ENCODE assay signal across 9 mouse cellular contexts in genomic region chr15:96708428-96708827, GRCm38 (mm10). TPM values are rescaled to one million over a fixed set of nuclear protein-coding genes. Genes with fewer than 3 reads are reported as not detected.
DNase-seq lines count a peak whose midpoint lies in the region; ATAC-seq and TF ChIP-seq lines count a peak whose summit lies in the region.
"Had no signal": no experiment of that assay in that cellular context is flagged by ENCODE, and none has a peak within 500 bp of the region (broad histone marks: within the 10 kb centered on the region; RNA-seq: fewer than 3 reads in every experiment).

No protein-coding gene starts in this region.

- ATAC-seq in hindbrain, postnatal 0 days = no peak
- ATAC-seq in midbrain, embryonic 15.5 days (replicated peaks) = no peak
- no peak for ATAC-seq in midbrain, embryonic 16.5 days
- no peak for ATAC-seq in intestine, embryonic 16.5 days
- no peak for ATAC-seq in neural tube, embryonic 14.5 days (ENCODE audit: low read depth)

- H3K4me2 ChIP-seq in hindbrain, postnatal 0 days (ENCODE audit: low read depth, low read length) = no peak overlapping the region
- H3K4me2 ChIP-seq in midbrain, embryonic 15.5 days = peak overlapping the region; percentile 91; the same call in 1 of the 2 replicates
- H3K4me2 ChIP-seq in midbrain, embryonic 16.5 days (ENCODE audit: low read length) = no peak overlapping the region; the same call in 1 of the 2 replicates
- no peak overlapping the region for H3K4me2 ChIP-seq in intestine, embryonic 16.5 days (ENCODE audit: low read depth, low read length)
- peak overlapping the region; percentile 56; the same call in 1 of the 2 replicates for H3K4me2 ChIP-seq in neural tube, embryonic 14.5 days (ENCODE audit: low read depth, low read length)

- no peaks in the 10 kb centered on the region for H3K9me3 ChIP-seq in hindbrain, embryonic 10.5 days
- no peaks in the 10 kb centered on the region for H3K9me3 ChIP-seq in hindbrain, postnatal 0 days (ENCODE audit: low read length)
- H3K9me3 ChIP-seq in midbrain, embryonic 15.5 days = no peaks in the 10 kb centered on the region
- H3K9me3 ChIP-seq in midbrain, embryonic 16.5 days (replicated peaks; ENCODE audit: control insufficient read depth, low read length, poor library complexity, severe bottlenecking) = no peaks in the 10 kb centered on the region
- no peaks in the 10 kb centered on the region for H3K9me3 ChIP-seq in intestine, embryonic 16.5 days (ENCODE audit: control insufficient read depth, low read length)
- H3K9me3 ChIP-seq in neural tube, embryonic 14.5 days (ENCODE audit: control insufficient read depth, low read length) = no peaks in the 10 kb centered on the region

- DNase-seq in hindbrain, embryonic 10.5 days (ENCODE audit: low spot score) = no peak
- no peak for DNase-seq in hindbrain, postnatal 0 days (ENCODE audit: low spot score)
- DNase-seq in adrenal gland, adult (ENCODE audit: inconsistent age in 2 of 2, low spot score in 1 of 2) = no peak
- DNase-seq in left cerebral cortex, adult 8-10 months (ENCODE audit: low spot score in 2 of 2) = no peak
- DNase-seq: heart, postnatal 4 days had no signal

- no peaks in the 10 kb centered on the region for H3K36me3 ChIP-seq in hindbrain, embryonic 10.5 days
- H3K36me3 ChIP-seq in hindbrain, postnatal 0 days (ENCODE audit: insufficient read depth, low read length) = no peaks in the 10 kb centered on the region
- no peaks in the 10 kb centered on the region for H3K36me3 ChIP-seq in midbrain, embryonic 15.5 days (replicated peaks)
- no peaks in the 10 kb centered on the region for H3K36me3 ChIP-seq in midbrain, embryonic 16.5 days (ENCODE audit: control insufficient read depth, insufficient read depth, low read length)
- H3K36me3 ChIP-seq in intestine, embryonic 16.5 days (ENCODE audit: control insufficient read depth, insufficient read depth, low read length) = no peaks in the 10 kb centered on the region
- no peaks in the 10 kb centered on the region for H3K36me3 ChIP-seq in neural tube, embryonic 14.5 days (ENCODE audit: control insufficient read depth, insufficient read depth, low read length)

- no peaks in the 10 kb centered on the region for H3K27me3 ChIP-seq in hindbrain, embryonic 10.5 days (ENCODE audit: insufficient read depth, poor library complexity, severe bottlenecking)
- no peaks in the 10 kb centered on the region for H3K27me3 ChIP-seq in hindbrain, postnatal 0 days (ENCODE audit: insufficient read depth, low read length)
- H3K27me3 ChIP-seq in midbrain, embryonic 15.5 days (replicated peaks) = no peaks in the 10 kb centered on the region
- H3K27me3 ChIP-seq in midbrain, embryonic 16.5 days (ENCODE audit: control insufficient read depth, insufficient read depth, low read depth, low read length) = no peaks in the 10 kb centered on the region
- no peaks in the 10 kb centered on the region for H3K27me3 ChIP-seq in intestine, embryonic 16.5 days (replicated peaks; ENCODE audit: control insufficient read depth, insufficient read depth, low read length)
- H3K27me3 ChIP-seq in neural tube, embryonic 14.5 days (ENCODE audit: control insufficient read depth, insufficient read depth, low read length) = no peaks in the 10 kb centered on the region

- peaks cover 30% of the 10 kb centered on the region for H3K4me1 ChIP-seq in hindbrain, embryonic 10.5 days (replicated peaks)
- H3K4me1 ChIP-seq in hindbrain, postnatal 0 days (ENCODE audit: insufficient read depth, low read length) = peaks cover 3% of the 10 kb centered on the region; the same call in 1 of the 2 replicates
- peaks cover 11% of the 10 kb centered on the region; the same call in 1 of the 2 replicates for H3K4me1 ChIP-seq in midbrain, embryonic 15.5 days
- peaks cover 6% of the 10 kb centered on the region for H3K4me1 ChIP-seq in midbrain, embryonic 16.5 days (ENCODE audit: control insufficient read depth, insufficient read depth, low read length)
- peaks cover 11% of the 10 kb centered on the region for H3K4me1 ChIP-seq in intestine, embryonic 16.5 days (ENCODE audit: control insufficient read depth, insufficient read depth, low read length)
- peaks cover 4% of the 10 kb centered on the region; the same call in 1 of the 2 replicates for H3K4me1 ChIP-seq in neural tube, embryonic 14.5 days (ENCODE audit: control insufficient read depth, insufficient read depth, low read length)

- H3K9ac ChIP-seq in hindbrain, postnatal 0 days (replicated peaks; ENCODE audit: low read length) = no peak overlapping the region
- no peak overlapping the region for H3K9ac ChIP-seq in midbrain, embryonic 15.5 days
- no peak overlapping the region for H3K9ac ChIP-seq in midbrain, embryonic 16.5 days (ENCODE audit: low read depth, low read length)
- H3K9ac ChIP-seq in intestine, embryonic 16.5 days (ENCODE audit: low read depth, low read length) = 0 out of 2 replicates have a peak overlapping the region, but pooled peaks have one; percentile 81
- H3K9ac ChIP-seq in neural tube, embryonic 14.5 days (replicated peaks; ENCODE audit: low read depth, low read length) = no peak overlapping the region

- peak overlapping the region; percentile 98; the same call in 1 of the 2 replicates for H3K27ac ChIP-seq in hindbrain, embryonic 10.5 days
- H3K27ac ChIP-seq in hindbrain, postnatal 0 days = no peak overlapping the region
- 0 out of 2 replicates have a peak overlapping the region, but pooled peaks have one; percentile 98 for H3K27ac ChIP-seq in midbrain, embryonic 15.5 days
- no peak overlapping the region for H3K27ac ChIP-seq in midbrain, embryonic 16.5 days (ENCODE audit: low read length)
- no peak overlapping the region for H3K27ac ChIP-seq in intestine, embryonic 16.5 days (ENCODE audit: low read length)
- H3K27ac ChIP-seq in neural tube, embryonic 14.5 days (ENCODE audit: low read depth, low read length) = peak overlapping the region; percentile 2; the same call in 1 of the 2 replicates

- H3K4me3 ChIP-seq in hindbrain, embryonic 10.5 days = no peak overlapping the region
- no peak overlapping the region for H3K4me3 ChIP-seq in hindbrain, postnatal 0 days (ENCODE audit: low read length)
- no peak overlapping the region for H3K4me3 ChIP-seq in midbrain, embryonic 15.5 days
- H3K4me3 ChIP-seq in midbrain, embryonic 16.5 days (ENCODE audit: low read depth, low read length) = no peak overlapping the region
- no peak overlapping the region for H3K4me3 ChIP-seq in intestine, embryonic 16.5 days (ENCODE audit: low read length)
- no peak overlapping the region for H3K4me3 ChIP-seq in neural tube, embryonic 14.5 days (ENCODE audit: low read depth, low read length)

- no peak for TF ChIP-seq CTCF in hindbrain, postnatal 0 days (IDR thresholded peaks at IDR 0.05; ENCODE audit: low read depth)

- WGBS in hindbrain, embryonic 10.5 days = 88% methylated on average over 8 of the region's 8 CpGs
- WGBS in hindbrain, postnatal 0 days = 83% methylated on average over 8 of the region's 8 CpGs
- 91% methylated on average over 8 of the region's 8 CpGs for WGBS in midbrain, embryonic 15.5 days
- WGBS in midbrain, embryonic 16.5 days = 88% methylated on average over 8 of the region's 8 CpGs
- 80% methylated on average over 8 of the region's 8 CpGs for WGBS in intestine, embryonic 16.5 days
- WGBS in neural tube, embryonic 14.5 days = 88% methylated on average over 8 of the region's 8 CpGs

RNA-seq across cellular contexts. Expression of gene Slc38a2, which starts 8.9 kb away (rescaled TPM):
- 135 and 156 TPM in 2 replicates for polyA plus RNA-seq in hindbrain, embryonic 10.5 days (2016; fragmentation: Nextera tagmentation; extraction: Ambion mirVana)
- total RNA-seq in hindbrain, postnatal 0 days (2014; rRNA removed) = 82.1 and 85.3 TPM in 2 replicates
- 72.4 and 74.4 TPM in 2 replicates for polyA plus RNA-seq in hindbrain, postnatal 0 days (2015; fragmentation: Nextera tagmentation; extraction: Ambion mirVana)
- polyA plus RNA-seq in midbrain, embryonic 15.5 days (2015; fragmentation: Nextera tagmentation; extraction: Ambion mirVana) = 121 and 125 TPM in 2 replicates
- polyA plus RNA-seq in midbrain, embryonic 16.5 days (2015; fragmentation: Nextera tagmentation; extraction: Ambion mirVana) = 111 and 127 TPM in 2 replicates
- 74.2 and 78.7 TPM in 2 replicates for polyA plus RNA-seq in intestine, embryonic 16.5 days (2015; fragmentation: Nextera tagmentation; extraction: Ambion mirVana)
- 126 and 151 TPM in 2 replicates for polyA plus RNA-seq in neural tube, embryonic 14.5 days (2014; fragmentation: Nextera tagmentation; extraction: Ambion mirVana)
- total RNA-seq in left cerebral cortex, adult 8-10 months (2022) = 10 to 100 TPM; 81.1 to 86.9 (median 83.9) TPM

Comparison
In these comparisons a context has a peak if more than half of its experiments do, and no peak if none do; other contexts are left out.
1. H3K27ac ChIP-seq: peak in hindbrain, embryonic 10.5 days (single experiment), midbrain, embryonic 15.5 days (single experiment) and neural tube, embryonic 14.5 days (single experiment); none in hindbrain, postnatal 0 days (single experiment), midbrain, embryonic 16.5 days (single experiment) and intestine, embryonic 16.5 days (single experiment).
2. H3K4me2 ChIP-seq: peak in midbrain, embryonic 15.5 days (single experiment) and neural tube, embryonic 14.5 days (single experiment); none in hindbrain, postnatal 0 days (single experiment), midbrain, embryonic 16.5 days (single experiment) and intestine, embryonic 16.5 days (single experiment).